Mouse (Mus musculus) thymus, postnatal 36 days (tissue): ENCODE data around the gene Aox3.

Experiments
- DNase-seq, 2 experiments: peaks; one replicate each; pipeline ENCODE4 v3.0.0; 2022; ENCODE audit warnings: mixed read lengths in 2 of 2

Aox3 gene

DNA sequence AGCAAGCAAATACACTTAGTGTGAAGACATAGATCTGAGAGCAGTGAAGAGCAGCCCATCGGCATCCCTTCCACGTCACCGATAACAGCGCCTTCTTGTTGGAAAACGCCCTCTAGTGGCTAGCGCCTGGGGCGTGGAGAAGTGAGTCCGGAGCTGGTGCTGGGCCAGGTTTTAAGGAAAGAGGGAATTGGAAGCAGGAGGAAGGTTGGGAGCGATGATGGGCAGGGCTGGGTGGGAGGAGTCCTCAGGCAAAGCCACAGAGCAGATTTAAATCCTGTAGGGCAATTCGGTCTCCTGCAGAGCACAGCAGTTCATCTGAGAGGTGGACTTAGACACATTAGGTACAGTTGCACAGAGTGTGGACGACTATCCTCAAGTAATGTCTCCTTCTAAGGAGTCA, at the start of gene Aox3:
Aox3 (plus strand) TSS at position 251 of the 400 bp plus-strand sequence.
- DNase-seq: peak; percentile 20 to 22

DNA sequence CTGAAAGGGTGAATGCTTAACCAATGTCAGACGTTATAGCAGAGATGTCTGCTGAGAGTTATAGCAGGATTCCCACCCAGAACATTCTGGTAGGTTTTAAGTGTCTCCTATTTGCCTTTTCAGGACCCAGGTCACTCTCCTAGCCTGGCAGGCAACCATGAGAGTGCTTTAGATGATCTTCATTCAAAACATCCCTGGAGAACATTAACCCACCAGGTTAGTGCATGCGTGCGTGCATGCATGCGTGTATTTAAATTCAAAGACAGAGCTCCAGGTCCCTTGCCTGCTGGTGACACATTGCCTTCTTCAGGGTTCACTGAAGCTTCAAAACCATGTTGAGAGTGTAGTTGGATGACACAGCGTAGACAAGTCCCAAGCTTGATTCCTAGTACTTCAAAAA, 47.8 kb upstream of the Aox3 start:
- no peak for DNase-seq

DNA sequence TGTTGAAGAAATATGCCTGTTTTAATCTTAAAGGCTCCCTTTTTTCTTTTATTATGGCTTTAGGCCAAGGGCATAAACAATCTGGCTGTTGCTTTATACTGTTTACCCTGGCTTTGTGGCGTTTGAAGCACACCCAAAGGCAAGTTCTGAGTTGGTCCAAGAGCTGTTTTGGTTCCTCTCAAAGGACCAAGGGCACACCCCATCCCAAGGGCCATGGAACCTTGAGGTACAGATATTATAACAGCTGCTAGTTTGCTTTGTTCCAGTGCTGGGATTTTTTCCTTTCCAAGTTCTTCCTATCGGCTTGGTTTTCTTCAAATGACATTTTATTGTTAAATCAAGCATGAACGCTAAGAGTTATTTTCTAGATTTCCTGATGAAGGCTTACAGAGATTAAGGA, 47.3 kb upstream of the Aox3 start:
- no peak for DNase-seq

DNA sequence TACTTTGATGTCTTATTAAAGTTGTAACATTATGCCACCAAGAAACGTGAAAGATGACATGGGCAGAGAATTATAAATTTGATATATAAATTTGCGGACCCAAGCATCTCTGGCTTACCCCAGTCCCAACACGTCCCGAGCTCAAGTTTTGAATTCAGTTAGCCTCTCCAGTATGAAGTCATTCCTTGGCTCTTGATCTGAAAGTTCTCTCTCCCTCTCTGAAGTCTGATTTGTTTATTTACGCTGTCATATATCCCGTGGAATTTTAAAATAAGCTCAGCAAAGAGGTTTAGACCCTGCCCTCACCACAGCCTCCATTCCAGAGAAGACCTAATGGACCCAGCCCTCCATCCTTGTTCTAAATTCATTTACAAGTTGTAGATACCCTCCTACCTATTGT, 43.7 kb upstream of the Aox3 start:
- no peak for DNase-seq

DNA sequence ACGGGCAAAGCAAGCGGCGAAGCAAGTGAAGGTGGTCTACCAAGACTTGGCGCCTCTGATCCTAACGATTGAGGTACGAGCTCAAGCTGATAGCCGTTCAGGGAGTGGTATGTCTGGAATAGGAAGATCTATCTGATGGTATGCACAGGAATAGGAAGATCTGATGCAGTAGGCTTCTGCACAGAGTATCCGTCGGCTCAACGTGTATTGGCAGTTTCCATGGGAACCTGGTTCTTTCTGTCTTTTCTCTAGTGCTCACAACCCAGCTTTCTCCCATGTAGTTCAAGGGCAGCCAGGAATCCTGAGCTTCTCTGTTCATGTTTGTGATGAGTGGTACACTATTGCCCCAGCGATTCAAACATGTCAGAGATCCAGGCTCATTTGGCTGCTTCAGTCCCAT, 42.8 kb upstream of the Aox3 start:
- no peak for DNase-seq

DNA sequence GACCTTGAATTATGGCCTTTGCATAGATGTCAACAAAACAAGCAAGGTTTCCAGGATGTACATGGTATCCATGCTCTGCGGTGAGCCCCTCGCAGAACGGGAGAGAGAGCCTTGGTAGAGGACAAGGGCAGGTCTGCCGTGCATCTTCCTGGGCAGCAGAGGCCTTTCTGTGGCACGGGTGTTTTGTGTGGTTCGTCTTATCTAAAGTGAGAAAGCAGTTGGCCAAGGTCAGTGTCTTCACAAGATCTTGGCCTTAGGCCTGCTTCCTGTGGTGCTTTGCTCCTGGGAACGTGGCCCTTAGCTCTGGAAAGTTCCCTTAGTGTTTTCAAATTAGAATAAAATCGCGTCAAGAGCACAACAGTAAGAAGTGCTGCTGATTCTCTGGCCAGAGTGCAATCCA, 41.9 kb upstream of the Aox3 start:
- no peak for DNase-seq

DNA sequence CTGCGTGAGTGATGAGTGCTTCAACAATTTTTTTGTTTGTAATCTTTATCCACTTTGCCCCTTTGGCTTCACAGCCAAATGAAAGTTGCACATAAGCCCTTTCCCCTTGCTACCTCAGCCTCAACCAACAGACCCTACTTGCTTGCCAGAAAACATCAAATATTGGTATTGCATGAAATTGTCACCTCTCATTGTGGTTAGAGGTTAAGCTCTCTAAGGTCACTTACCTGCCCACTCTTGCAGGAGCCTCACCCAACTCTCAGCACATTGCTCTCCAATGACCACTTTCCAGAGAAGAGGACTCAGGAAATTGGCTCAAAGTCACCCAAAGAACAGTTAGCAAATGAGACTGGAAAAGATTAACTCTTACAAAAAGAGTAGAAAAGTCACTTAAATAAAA, 41.4 kb upstream of the Aox3 start:
- no peak for DNase-seq

DNA sequence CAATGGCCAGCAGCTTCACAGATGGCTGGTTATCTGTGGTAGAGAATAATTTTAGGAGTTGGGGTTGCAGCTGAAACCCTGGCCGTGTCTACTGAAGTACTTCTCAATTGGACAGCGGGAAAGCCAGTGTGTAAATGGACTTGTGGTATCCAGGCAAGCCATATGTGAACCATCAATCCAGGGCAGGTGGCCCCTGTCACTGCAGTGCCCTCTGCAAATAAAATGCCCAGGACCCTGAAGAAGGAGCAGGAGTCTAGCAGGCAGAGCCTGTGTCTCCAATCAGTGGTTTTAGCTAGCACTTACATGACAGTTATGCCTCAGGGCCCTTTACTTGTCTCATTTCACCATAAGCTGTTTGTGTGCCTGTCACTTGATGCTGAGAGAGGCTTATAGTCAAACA, 40.5 kb upstream of the Aox3 start:
- DNase-seq: no peak

DNA sequence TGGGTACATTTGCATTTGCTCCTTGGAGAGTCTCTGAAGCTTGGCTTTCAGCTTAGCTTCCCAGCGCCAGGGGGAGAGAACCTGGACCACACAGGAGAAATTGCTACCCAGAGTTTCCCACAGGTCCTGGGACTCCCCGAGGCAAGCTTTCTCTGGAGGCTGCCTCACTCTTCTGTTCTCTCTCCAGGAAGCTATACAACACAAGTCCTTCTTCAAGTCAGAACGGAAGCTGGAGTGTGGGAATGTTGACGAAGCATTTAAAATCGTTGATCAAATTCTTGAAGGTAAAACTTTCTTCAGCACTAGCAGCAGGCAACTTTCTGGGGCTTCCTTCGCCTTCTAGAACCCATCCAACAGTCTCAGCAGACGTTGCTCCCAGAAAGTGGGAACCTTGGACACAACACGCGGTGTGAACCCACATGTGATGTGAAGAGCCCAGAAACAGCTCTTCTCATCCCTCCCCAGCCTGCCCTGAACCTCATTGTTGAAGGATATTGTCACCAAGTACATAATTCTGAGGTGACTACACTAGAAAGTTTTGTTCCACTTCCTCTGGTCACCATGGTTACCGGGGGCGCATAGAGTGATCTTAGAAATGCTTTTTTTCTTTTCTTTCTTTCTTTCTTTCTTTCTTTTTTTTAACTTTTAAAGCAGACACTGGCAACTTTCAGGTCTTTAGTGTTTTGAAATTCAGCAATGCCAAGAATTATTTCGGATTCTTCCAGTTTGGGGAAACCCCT, 39.8 kb upstream of the Aox3 start:
- no peak for DNase-seq

DNA sequence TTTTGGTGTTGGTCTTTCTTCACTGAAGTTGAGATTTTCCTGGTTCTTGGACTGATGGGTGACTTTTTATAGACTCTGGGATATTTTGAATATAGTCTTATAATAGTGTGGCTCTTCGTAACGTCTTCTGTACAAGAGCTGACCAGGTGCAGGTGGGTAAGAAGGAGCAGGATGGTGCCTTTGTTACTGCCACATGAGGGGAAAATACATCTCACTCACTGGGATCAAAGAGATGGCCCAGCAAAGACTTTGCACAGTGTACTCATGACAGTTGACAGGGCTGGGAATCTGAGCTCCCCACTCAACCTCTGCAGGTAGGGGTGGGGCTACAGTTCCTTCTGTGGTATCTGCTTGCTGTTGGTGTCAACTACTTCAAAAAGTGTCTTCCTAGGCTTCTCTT, 38.7 kb upstream of the Aox3 start:
- no peak for DNase-seq

DNA sequence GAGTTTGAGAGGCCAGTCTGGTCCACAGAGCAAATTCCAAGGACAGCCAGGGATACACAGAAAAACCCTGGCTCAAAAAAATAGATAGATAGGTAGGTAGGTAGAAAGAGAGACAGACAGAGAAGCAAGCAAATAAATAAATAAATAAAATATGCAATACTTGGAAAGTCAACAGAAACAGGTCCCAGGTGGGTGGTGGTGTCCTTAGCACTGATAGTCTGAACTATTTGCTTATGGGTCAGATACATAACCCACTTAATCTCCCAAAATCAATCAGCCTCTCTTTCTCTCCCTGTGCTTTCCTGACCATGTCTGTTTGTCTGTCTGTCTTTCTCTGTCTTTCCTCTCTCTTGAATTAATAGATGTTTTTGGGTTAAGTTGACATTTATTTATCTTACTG, 35.0 kb upstream of the Aox3 start:
- DNase-seq: no peak

DNA sequence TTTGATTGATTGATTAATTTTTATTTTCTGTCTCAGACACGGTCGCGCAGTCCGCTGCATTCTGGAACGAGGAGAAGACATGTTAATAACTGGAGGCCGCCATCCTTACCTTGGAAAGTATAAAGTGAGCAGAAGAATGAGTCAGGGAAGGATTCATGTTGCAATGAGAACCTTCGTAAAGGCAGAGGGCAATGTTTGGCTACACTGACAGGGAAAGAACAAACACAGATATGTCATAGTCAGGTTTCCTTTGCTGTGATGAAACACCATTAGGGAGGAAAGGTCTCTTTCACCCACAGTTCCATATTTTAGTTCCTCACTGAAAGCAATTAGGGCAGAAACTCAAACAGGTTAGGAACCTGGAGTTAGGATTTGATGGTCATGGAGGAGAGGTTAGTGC, 34.5 kb upstream of the Aox3 start:
- DNase-seq: no peak

DNA sequence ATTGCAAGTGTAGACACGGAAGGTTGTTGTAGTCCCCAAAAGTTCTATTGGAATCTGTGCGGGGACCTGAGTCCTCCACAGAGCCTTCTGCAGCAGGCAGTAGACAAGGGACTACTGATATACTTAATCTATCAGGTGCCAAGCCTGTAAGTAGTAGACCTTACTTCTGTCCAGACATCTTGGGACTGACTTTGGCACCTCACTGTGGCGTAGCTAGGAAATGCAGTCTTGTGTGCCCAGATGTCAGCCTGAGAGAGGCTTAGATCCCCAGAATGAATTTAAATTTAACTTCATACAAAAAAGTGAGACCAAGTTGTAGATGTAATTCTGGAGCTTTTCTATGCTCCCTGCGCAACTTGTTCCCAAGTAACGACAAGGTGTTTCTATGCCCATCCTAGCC, 33.2 kb upstream of the Aox3 start:
- peak in 1 of 2 experiments; percentile 3 for DNase-seq

DNA sequence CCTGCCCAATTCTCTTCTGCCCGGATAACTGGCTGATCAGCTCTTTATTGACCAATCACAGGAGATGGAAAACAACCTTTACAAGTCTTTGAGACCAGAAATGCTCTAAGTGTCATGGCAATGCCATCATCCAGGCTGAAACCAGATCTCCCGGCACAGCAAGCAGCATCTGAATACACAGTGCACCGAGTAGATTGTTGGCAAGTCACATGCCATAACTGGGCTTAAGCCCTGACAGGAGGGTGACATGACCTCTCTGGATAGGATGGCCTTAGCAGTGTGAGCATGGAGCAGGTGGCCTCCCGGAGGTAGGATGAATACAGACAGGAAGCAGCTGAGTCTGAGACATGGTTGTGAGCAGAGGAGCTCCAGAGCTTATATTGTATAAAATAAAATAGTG, 32.5 kb upstream of the Aox3 start:
- DNase-seq: no peak

DNA sequence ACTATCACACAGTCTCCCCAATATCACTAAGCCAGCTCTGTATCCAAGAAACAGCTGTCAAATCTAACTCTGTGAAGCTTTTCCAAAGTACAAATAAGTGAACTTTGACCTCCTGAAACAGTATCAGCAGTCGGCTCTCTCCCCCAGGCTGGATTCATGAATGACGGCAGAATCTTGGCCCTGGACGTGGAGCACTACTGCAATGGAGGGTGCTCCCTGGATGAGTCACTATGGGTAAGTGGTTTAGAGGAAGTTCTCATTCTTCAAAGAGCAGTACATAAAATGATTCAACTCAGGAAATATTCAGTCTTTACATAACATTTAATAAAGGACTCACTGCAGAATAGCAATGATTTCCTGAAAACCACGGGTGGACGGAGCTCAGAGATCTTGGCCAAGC, 31.6 kb upstream of the Aox3 start:
- DNase-seq: no peak

DNA sequence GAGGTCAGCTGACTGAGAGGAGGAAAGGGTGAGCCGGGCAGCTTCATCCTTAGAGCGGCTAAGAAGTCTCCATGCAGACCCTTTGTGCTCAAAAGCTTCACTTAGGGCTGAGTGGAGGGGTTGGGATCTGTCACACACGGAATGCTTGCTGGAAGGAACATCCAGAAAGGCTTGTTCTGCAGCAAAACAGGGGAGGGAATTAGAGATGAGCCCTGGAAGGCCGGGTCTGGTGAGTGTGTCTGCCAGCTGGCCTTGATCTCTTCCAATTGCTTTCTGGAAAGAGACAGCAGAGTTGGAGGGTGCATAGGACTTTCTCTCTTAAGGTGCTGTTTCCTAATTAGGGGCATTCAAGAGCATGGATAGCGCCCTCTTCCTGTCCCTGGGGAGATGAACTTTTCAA, 23.6 kb upstream of the Aox3 start:
- no peak for DNase-seq

DNA sequence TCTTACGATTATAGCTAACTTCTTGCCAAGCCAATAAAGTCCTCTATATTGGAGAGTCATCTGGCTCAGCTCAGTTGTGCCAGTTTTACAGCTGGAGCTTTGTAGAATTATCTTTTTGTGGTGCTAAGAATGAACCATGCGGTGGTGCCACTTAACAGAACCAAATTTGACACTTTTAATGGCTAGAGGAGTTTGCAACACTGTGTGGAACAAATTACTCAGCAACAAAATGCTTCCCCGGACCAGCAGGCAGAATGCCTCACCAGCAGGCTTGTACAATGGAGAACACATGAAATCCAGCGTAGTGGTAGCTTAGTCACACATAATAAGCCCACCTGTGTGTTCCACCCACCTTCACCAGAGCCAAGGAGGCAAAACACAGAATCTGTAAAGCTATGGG, 22.7 kb upstream of the Aox3 start:
- no peak for DNase-seq

DNA sequence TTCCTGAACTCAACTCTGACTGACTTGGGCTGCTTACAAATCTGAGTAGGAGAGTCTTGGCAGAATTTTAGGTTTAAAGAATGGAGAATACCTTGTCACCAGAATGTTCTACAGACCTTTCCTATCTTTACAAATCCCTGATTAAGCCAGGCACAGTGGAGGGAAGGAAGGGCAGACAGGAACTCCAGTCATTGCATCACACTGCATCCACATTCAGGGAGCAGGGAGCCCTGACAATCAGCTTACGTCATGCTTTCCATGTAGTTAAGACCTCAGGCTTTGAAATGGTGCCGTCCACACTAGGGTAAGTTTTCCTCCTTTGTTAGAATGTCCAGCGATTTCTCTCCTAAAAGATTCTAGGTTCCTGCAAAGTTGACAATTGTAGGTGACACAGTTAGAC, 21.7 kb upstream of the Aox3 start:
- DNase-seq: no peak

DNA sequence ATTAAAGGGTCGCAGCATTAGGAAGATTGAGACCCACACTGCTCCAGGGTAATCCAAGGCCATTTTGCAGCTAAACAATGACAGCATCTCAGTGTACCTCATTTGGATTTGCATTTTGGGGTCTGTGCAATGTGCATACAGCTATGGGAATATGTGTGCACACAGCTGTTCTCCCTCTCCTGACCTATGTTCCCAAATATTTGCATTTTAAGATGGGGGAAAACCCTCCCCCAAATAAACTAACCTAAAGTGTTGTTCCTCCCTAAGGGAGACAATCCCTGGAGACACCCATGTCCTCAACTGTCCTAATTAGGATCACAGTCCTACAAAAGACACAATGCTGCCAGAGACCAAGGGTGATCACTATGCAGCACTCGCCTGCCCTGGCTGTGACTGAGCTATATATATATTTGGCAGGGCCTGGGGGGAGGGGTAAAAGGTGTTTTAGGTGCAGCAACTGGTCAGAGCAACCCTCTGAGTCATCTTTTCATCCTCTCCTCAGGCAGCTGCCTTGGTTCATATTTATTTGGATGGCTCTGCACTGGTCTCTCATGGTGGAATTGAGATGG, 20.9 kb upstream of the Aox3 start:
- no peak for DNase-seq

DNA sequence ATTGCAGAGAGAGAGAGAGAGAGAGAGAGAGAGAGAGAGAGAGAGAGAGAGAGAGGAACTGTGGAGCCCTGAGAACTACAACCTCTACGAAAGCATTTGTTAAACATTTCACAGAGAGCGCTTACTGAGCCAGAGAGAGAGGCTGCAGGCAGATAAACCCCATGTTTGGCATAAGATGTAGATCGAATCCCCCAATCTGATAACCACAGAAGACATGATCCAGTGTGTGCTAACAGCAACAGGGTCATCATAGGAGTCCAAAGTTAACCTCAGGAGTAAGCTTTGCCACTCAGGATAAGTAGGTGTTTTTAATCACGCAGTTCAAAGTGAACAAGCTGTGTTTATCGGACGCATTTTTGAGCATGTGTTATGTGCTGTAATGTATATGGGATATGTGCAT, 15.6 kb upstream of the Aox3 start:
- DNase-seq: no peak

DNA sequence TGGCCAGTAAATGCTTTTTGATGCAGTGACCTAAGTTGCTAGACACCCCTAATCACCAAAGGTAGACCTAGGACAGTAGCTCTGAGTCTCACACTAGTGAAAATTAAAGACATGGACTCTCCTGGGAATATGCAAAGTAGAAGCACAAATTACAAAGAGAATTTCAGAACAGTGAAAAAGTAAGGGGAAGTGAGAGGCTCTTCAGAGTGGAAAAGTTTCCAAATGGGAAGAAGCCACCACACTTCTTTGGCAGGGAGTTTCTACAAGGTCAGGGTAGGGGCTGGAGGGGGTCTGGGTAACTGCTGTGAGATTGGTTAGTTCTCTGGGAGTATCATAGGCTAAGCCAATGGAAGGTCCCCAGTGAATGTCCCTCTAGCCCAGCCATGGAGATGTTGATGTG, 13.8 kb upstream of the Aox3 start:
- DNase-seq: no peak

DNA sequence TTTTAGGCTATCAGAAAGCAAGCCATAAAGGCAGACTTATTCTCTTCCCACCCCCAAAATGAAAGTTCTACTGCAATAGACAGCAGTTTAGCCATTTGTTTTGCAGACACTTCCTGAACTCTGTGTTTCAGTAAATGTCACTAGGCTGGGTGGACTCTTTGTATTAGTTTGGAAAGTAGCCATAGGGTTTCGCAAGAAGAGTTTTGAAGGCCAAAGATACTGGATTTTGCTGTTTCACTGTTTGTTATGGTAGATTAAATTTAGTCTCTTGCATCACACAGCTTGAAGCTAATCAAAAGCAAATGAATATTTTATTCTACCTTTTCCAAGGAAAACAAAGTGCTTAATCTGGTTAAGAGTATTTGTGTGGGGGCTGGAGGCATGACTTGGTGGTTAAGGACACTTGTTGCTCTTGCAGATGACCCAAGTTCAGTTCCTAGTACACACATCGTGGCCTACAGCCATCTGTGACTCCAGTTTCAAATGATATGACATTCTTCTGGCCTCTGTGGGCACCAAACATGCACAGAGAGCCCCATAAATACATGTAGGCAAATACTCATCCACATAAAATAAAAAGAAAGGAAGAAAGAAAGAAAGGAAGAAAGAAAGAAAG, 11.3 kb upstream of the Aox3 start:
- no peak for DNase-seq

DNA sequence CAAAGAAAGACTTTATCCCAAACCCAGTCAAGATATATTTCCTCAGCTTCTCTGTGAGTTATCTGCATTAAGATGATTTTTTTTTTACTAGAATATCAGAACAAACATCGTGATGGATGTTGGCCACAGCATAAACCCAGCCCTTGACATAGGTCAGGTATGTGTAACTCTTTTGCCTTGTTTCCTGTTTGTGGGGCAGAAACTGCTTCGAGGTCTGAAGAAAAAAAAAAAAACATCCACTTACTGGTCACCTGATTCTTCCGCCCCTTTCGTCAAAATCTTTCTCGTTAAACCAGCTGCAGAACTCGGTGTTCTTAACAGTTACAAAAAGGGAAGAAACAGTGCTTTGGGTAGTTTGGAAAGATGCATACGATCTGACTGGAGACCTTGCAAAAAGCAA, 10.4 kb upstream of the Aox3 start:
- DNase-seq: no peak

DNA sequence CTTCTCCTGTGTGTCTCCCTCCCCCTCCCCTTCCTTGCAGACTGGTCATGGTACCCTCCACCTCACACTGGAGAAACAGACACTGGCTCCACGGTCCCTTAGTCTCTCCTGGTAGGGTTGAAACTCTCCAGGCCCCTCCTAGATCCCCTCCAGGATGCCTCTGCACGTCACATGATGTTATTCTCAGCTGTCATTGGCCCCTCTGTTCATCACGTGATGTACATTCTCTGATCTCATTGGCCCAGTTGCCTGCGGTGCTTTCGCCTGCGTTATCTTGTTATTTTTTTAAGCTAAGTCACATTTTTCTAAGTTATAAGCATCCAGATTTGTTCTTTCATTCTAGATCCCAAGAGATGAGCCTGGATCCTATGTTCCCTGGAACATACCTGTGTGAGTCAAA, 7.2 kb upstream of the Aox3 start:
- DNase-seq: no peak

DNA sequence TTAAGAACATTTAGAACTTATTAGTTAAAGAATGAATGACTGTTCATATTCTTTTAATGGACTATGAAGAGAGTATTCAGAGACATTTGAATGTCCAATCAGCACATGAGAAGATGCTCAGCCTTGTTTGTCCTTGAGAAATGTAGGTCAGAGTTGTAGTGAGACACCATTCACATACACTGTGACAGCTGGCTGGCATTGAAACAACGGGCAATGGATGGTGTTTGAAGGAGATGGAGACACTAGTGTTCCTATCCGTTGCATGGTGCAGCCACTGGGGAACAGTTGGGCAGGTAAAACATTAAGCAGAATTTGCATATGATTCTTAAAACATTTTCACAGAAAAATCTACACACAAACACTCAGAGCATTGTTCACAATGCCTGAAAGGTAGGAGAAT, 5.9 kb upstream of the Aox3 start:
- DNase-seq: no peak
